Mouse (Mus musculus) v-Abl transformed pro-B cells (cell line): ENCODE data around the gene Gm21095.
"Not testable (repeated sequence)": the region's sequence is repeated elsewhere in the genome, so short reads cannot be mapped to it uniquely, and the experiment has no call there.

ENCODE experiments used
- in situ Hi-C, 2 experiments: fragments of 400-800 bp; cut with MboI; formaldehyde crosslinking; loops; one replicate each; pipeline ENCODE4 v1.15.1; 2025; ENCODE audit not compliant: unreplicated experiment in 2 of 2

Gm21095 gene

DNA sequence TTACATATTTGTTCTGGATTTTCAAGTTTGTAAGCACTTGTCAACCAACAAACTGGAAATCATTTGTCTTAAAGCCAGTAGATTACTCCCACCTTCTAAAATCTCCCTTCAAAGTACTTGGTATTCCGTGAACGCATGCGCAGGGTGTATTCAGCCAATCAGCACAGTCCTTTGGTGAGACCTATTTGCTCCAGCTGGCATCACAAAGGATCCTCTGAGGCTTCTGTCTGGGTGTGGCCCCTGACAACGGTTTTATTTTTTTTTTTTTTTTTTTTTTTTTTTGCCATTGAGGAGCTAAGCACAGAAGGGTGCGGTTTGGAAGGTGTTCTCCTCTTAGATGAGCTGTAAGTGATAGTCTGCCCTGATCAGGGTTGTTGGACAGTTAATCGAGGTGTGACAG is at the start of gene Gm21095:
Gene Gm21095 (plus strand): TSS at position 301 of the 400 bp plus-strand sequence.
- in situ Hi-C loops = not testable (repeated sequence)
